ENCODE assay signal across 23 mouse cellular contexts in genomic region chr1:165154162-165154561, GRCm38 (mm10). TPM values are rescaled to one million over a fixed set of nuclear protein-coding genes. Genes with fewer than 3 reads are reported as not detected.
DNase-seq lines count a peak whose midpoint lies in the region; ATAC-seq and TF ChIP-seq lines count a peak whose summit lies in the region.
"Had no signal": no experiment of that assay in that cellular context is flagged by ENCODE, and none has a peak within 500 bp of the region (broad histone marks: within the 10 kb centered on the region; RNA-seq: fewer than 3 reads in every experiment).

No protein-coding gene starts in this region.

- no peak for DNase-seq in liver, postnatal 0 days
- no peak for DNase-seq in liver, embryonic 11.5 days (ENCODE audit: low spot score)
- DNase-seq in thymus, adult 18-20 months: peak; percentile 25 to 62
- DNase-seq in ovary, postnatal 36 days (ENCODE audit: low spot score): no peak
- no peak for DNase-seq in embryo, embryonic 11 days
- DNase-seq in embryo, embryonic 10 days (ENCODE audit: low spot score): no peak
- DNase-seq: adrenal gland, postnatal 14 days; cerebellum, adult 8-10 months; gastrocnemius, postnatal 36 days; kidney, adult 9 months; kidney, postnatal 4 days; layer of hippocampus, postnatal 36 days; liver; lung, adult 2 months; lung, postnatal 36 days had no signal

- no peaks in the 10 kb centered on the region for H3K36me3 ChIP-seq in liver, postnatal 0 days (replicated peaks; ENCODE audit: insufficient read depth, low read length)
- H3K36me3 ChIP-seq in liver, embryonic 11.5 days (ENCODE audit: control insufficient read depth, insufficient read depth, low read length): no peaks in the 10 kb centered on the region
- H3K36me3 ChIP-seq in forebrain, embryonic 16.5 days (ENCODE audit: control insufficient read depth, insufficient read depth): no peaks in the 10 kb centered on the region
- H3K36me3 ChIP-seq: forebrain, embryonic 12.5 days; heart, embryonic 13.5 days; hindbrain, embryonic 10.5 days; midbrain, embryonic 13.5 days had no signal

- H3K4me2 ChIP-seq in liver, postnatal 0 days (ENCODE audit: low read depth, low read length): 0 out of 2 replicates have a peak overlapping the region, but pooled peaks have one; percentile 30
- H3K4me2 ChIP-seq in liver, embryonic 11.5 days: no peak overlapping the region
- H3K4me2 ChIP-seq in forebrain, embryonic 16.5 days (ENCODE audit: low read length): no peak overlapping the region
- H3K4me2 ChIP-seq: forebrain, embryonic 12.5 days; heart, embryonic 13.5 days; midbrain, embryonic 13.5 days had no signal

- H3K9ac ChIP-seq in liver, postnatal 0 days (replicated peaks): no peak overlapping the region
- no peak overlapping the region for H3K9ac ChIP-seq in liver, embryonic 11.5 days (ENCODE audit: low read depth, low read length)
- no peak overlapping the region for H3K9ac ChIP-seq in forebrain, embryonic 16.5 days (replicated peaks; ENCODE audit: low read depth, low read length)
- H3K9ac ChIP-seq: forebrain, embryonic 12.5 days; heart, embryonic 13.5 days; midbrain, embryonic 13.5 days had no signal

- no peak overlapping the region for H3K4me3 ChIP-seq in liver, postnatal 0 days (ENCODE audit: low read depth, low read length)
- H3K4me3 ChIP-seq in liver, embryonic 11.5 days (ENCODE audit: low read depth, low read length): no peak overlapping the region
- H3K4me3 ChIP-seq in forebrain, embryonic 16.5 days (replicated peaks; ENCODE audit: low read length): no peak overlapping the region
- H3K4me3 ChIP-seq: forebrain, embryonic 12.5 days; heart, embryonic 13.5 days; hindbrain, embryonic 10.5 days; midbrain, embryonic 13.5 days had no signal

- no peak for TF ChIP-seq EP300 in liver, postnatal 0 days (IDR thresholded peaks at IDR 0.05; ENCODE audit: low read depth)

- no peak for TF ChIP-seq CTCF in liver, postnatal 0 days (IDR thresholded peaks at IDR 0.05; ENCODE audit: low read depth)

- WGBS in liver, postnatal 0 days (ENCODE audit: insufficient replicate concordance): 37% methylated on average over 4 of the region's 4 CpGs
- 46% methylated on average over 4 of the region's 4 CpGs for WGBS in liver, embryonic 11.5 days
- 88% methylated on average over 4 of the region's 4 CpGs for WGBS in forebrain, embryonic 16.5 days

- no peaks in the 10 kb centered on the region for H3K27me3 ChIP-seq in liver, postnatal 0 days (ENCODE audit: insufficient read depth, low read length)
- H3K27me3 ChIP-seq in liver, embryonic 11.5 days (replicated peaks; ENCODE audit: control insufficient read depth, insufficient read depth, low read length): no peaks in the 10 kb centered on the region
- no peaks in the 10 kb centered on the region for H3K27me3 ChIP-seq in forebrain, embryonic 16.5 days (replicated peaks; ENCODE audit: control insufficient read depth, insufficient read depth, low read length)
- H3K27me3 ChIP-seq: forebrain, embryonic 12.5 days; midbrain, embryonic 13.5 days had no signal

- no peak for ATAC-seq in liver, postnatal 0 days
- ATAC-seq in liver, embryonic 11.5 days (replicated peaks; ENCODE audit: low FRiP score): no peak
- ATAC-seq in granulocyte monocyte progenitor cell, adult 5-6 weeks (replicated peaks; ENCODE audit: poor library complexity, severe bottlenecking): peak; percentile 93
- ATAC-seq in forebrain, embryonic 16.5 days: no peak
- ATAC-seq: midbrain, embryonic 13.5 days had no signal

- no peaks in the 10 kb centered on the region for H3K9me3 ChIP-seq in liver, postnatal 0 days (ENCODE audit: low read length)
- H3K9me3 ChIP-seq in liver, embryonic 11.5 days (ENCODE audit: control insufficient read depth, low read length): no peaks in the 10 kb centered on the region
- no peaks in the 10 kb centered on the region for H3K9me3 ChIP-seq in forebrain, embryonic 16.5 days (ENCODE audit: control insufficient read depth, low read length)
- H3K9me3 ChIP-seq: forebrain, embryonic 12.5 days; heart, embryonic 13.5 days; hindbrain, embryonic 10.5 days; midbrain, embryonic 13.5 days had no signal

- H3K4me1 ChIP-seq in liver, postnatal 0 days (ENCODE audit: insufficient read depth): no peaks in the 10 kb centered on the region; the same call in 1 of the 2 replicates
- H3K4me1 ChIP-seq in liver, embryonic 11.5 days (replicated peaks; ENCODE audit: control insufficient read depth, insufficient read depth, low read length): no peaks in the 10 kb centered on the region
- no peaks in the 10 kb centered on the region; the same call in 1 of the 2 replicates for H3K4me1 ChIP-seq in forebrain, embryonic 16.5 days (replicated peaks; ENCODE audit: control insufficient read depth, insufficient read depth, low read length)
- H3K4me1 ChIP-seq: forebrain, embryonic 12.5 days; hindbrain, embryonic 10.5 days; midbrain, embryonic 13.5 days had no signal

- no peak overlapping the region for H3K27ac ChIP-seq in liver, postnatal 0 days (ENCODE audit: low read depth)
- no peak overlapping the region for H3K27ac ChIP-seq in liver, embryonic 11.5 days (ENCODE audit: low read depth, low read length)
- H3K27ac ChIP-seq in forebrain, embryonic 16.5 days (ENCODE audit: low read length): no peak overlapping the region
- H3K27ac ChIP-seq: forebrain, embryonic 12.5 days; heart, embryonic 13.5 days; hindbrain, embryonic 10.5 days; midbrain, embryonic 13.5 days had no signal

RNA-seq across cellular contexts. Expression of gene Tbx19, which starts 6.4 kb away (rescaled TPM):
- polyA plus RNA-seq in liver, postnatal 0 days (2015; fragmentation: Nextera tagmentation; extraction: Ambion mirVana): 0.04 and 0.06 TPM in 2 replicates
- polyA plus RNA-seq in liver, embryonic 11.5 days (2014; fragmentation: Nextera tagmentation; extraction: Ambion mirVana): 0.18 TPM in 1 of 2 replicates, not detected in the other
- total RNA-seq in granulocyte monocyte progenitor cell, adult 5-6 weeks (2014; fragmentation: Nextera tagmentation): not detected in 2 replicates
- total RNA-seq in granulocyte monocyte progenitor cell, adult 5-6 weeks (2017): not detected in 2 replicates
- not detected in 2 replicates for polyA plus RNA-seq in forebrain, embryonic 16.5 days (2015; fragmentation: Nextera tagmentation; extraction: Ambion mirVana)
- total RNA-seq: adrenal gland, postnatal 14 days; gastrocnemius, postnatal 36 days; layer of hippocampus, postnatal 36 days; left cerebral cortex, postnatal 36 days had no signal
- polyA plus RNA-seq: forebrain, embryonic 12.5 days; heart, embryonic 13.5 days; hindbrain, embryonic 10.5 days; midbrain, embryonic 13.5 days; stomach, embryonic 14.5 days had no signal

RNA-seq across cellular contexts. Expression of gene Sft2d2, which starts 40.1 kb away (rescaled TPM):
- polyA plus RNA-seq in liver, postnatal 0 days (2015; fragmentation: Nextera tagmentation; extraction: Ambion mirVana): 7.8 and 8.8 TPM in 2 replicates
- 14.0 and 14.1 TPM in 2 replicates for polyA plus RNA-seq in liver, embryonic 11.5 days (2014; fragmentation: Nextera tagmentation; extraction: Ambion mirVana)
- total RNA-seq in granulocyte monocyte progenitor cell, adult 5-6 weeks (2014; fragmentation: Nextera tagmentation): 22.2 and 27.7 TPM in 2 replicates
- total RNA-seq in granulocyte monocyte progenitor cell, adult 5-6 weeks (2017): 22.4 and 27.2 TPM in 2 replicates
- 4.8 and 6.0 TPM in 2 replicates for polyA plus RNA-seq in forebrain, embryonic 16.5 days (2015; fragmentation: Nextera tagmentation; extraction: Ambion mirVana)

Comparison
In these comparisons a context has a peak if more than half of its experiments do, and no peak if none do; other contexts are left out.
1. DNase-seq: peak in thymus, adult 18-20 months (2 of 2); none in liver, postnatal 0 days (single experiment), liver, embryonic 11.5 days (single experiment), ovary, postnatal 36 days (single experiment), embryo, embryonic 11 days (single experiment) and embryo, embryonic 10 days (single experiment).